ENCODE assay signal across 25 mouse cellular contexts in genomic region chr9:60430017-60430416, GRCm38 (mm10).
A peak's percentile ranks its signal among the peaks of the same experiment; 100 is the strongest.
DNase-seq lines count a peak whose midpoint lies in the region; ATAC-seq and TF ChIP-seq lines count a peak whose summit lies in the region.
"Had no signal": no experiment of that assay in that cellular context is flagged by ENCODE, and none has a peak within 500 bp of the region (broad histone marks: within the 10 kb centered on the region; RNA-seq: fewer than 3 reads in every experiment).

No protein-coding gene starts in this region.

- peaks cover 15% of the 10 kb centered on the region for H3K4me1 ChIP-seq in forebrain, embryonic 10.5 days
- H3K4me1 ChIP-seq in forebrain, postnatal 0 days (ENCODE audit: insufficient read depth), result no peaks in the 10 kb centered on the region
- H3K4me1 ChIP-seq in hindbrain, embryonic 12.5 days, result peaks cover 8% of the 10 kb centered on the region; the same call in 1 of the 2 replicates
- no peaks in the 10 kb centered on the region; the same call in 1 of the 2 replicates for H3K4me1 ChIP-seq in hindbrain, embryonic 16.5 days (ENCODE audit: control insufficient read depth, insufficient read depth, low read depth, low read length)
- peaks cover 0 to 7% of the 10 kb centered on the region in 2 experiments; a peak in 2 of 4 replicates for H3K4me1 ChIP-seq in ES-E14 (ENCODE audit: control insufficient read depth in 2 of 2, insufficient read depth in 2 of 2, low read length in 2 of 2, poor library complexity in 1 of 2)
- H3K4me1 ChIP-seq in forebrain, embryonic 14.5 days (ENCODE audit: control insufficient read depth, insufficient read depth, low read length), result peaks cover 5% of the 10 kb centered on the region; the same call in 1 of the 2 replicates
- H3K4me1 ChIP-seq: stomach, embryonic 15.5 days had no signal

- no peaks in the 10 kb centered on the region for H3K27me3 ChIP-seq in forebrain, embryonic 10.5 days (ENCODE audit: poor library complexity, severe bottlenecking)
- H3K27me3 ChIP-seq in forebrain, postnatal 0 days (ENCODE audit: insufficient read depth, low read length), result no peaks in the 10 kb centered on the region
- H3K27me3 ChIP-seq in hindbrain, embryonic 12.5 days, result no peaks in the 10 kb centered on the region
- H3K27me3 ChIP-seq in hindbrain, embryonic 16.5 days (replicated peaks; ENCODE audit: control insufficient read depth, insufficient read depth, low read length), result no peaks in the 10 kb centered on the region
- no peaks in the 10 kb centered on the region for H3K27me3 ChIP-seq in forebrain, embryonic 14.5 days (replicated peaks; ENCODE audit: control insufficient read depth, insufficient read depth, low read length)
- H3K27me3 ChIP-seq: Patski; stomach, embryonic 15.5 days had no signal

- no peak overlapping the region for H3K4me2 ChIP-seq in forebrain, postnatal 0 days (ENCODE audit: low read depth)
- no peak overlapping the region for H3K4me2 ChIP-seq in hindbrain, embryonic 12.5 days (replicated peaks)
- H3K4me2 ChIP-seq in hindbrain, embryonic 16.5 days (ENCODE audit: low read length), result no peak overlapping the region
- no peak overlapping the region for H3K4me2 ChIP-seq in forebrain, embryonic 14.5 days (ENCODE audit: low read length)
- H3K4me2 ChIP-seq: embryonic facial prominence, embryonic 13.5 days; heart, embryonic 11.5 days; stomach, embryonic 15.5 days had no signal

- no peaks in the 10 kb centered on the region for H3K36me3 ChIP-seq in forebrain, embryonic 10.5 days (replicated peaks)
- H3K36me3 ChIP-seq in forebrain, postnatal 0 days (ENCODE audit: insufficient read depth), result no peaks in the 10 kb centered on the region
- H3K36me3 ChIP-seq in hindbrain, embryonic 12.5 days, result no peaks in the 10 kb centered on the region
- no peaks in the 10 kb centered on the region for H3K36me3 ChIP-seq in hindbrain, embryonic 16.5 days (ENCODE audit: control insufficient read depth, insufficient read depth, low read length)
- no peaks in the 10 kb centered on the region for H3K36me3 ChIP-seq in ES-E14 (ENCODE audit: control insufficient read depth, insufficient read depth, low read length, poor library complexity, severe bottlenecking)
- no peaks in the 10 kb centered on the region for H3K36me3 ChIP-seq in forebrain, embryonic 14.5 days (ENCODE audit: control insufficient read depth, insufficient read depth, low read length)

- TF ChIP-seq CTCF in forebrain, postnatal 0 days (IDR thresholded peaks at IDR 0.05; ENCODE audit: low read depth), result no peak

- H3K9ac ChIP-seq in forebrain, postnatal 0 days, result no peak overlapping the region
- H3K9ac ChIP-seq in hindbrain, embryonic 12.5 days, result no peak overlapping the region
- H3K9ac ChIP-seq in hindbrain, embryonic 16.5 days (ENCODE audit: low read depth, low read length), result no peak overlapping the region
- H3K9ac ChIP-seq in ES-E14 (ENCODE audit: insufficient read depth, low read depth, low read length, poor library complexity, severe bottlenecking), result no peak overlapping the region
- no peak overlapping the region for H3K9ac ChIP-seq in forebrain, embryonic 14.5 days (ENCODE audit: low read length)
- H3K9ac ChIP-seq: embryonic facial prominence, embryonic 13.5 days; stomach, embryonic 15.5 days had no signal

- H3K9me3 ChIP-seq in forebrain, embryonic 10.5 days, result no peaks in the 10 kb centered on the region
- H3K9me3 ChIP-seq in forebrain, postnatal 0 days (ENCODE audit: low read length), result no peaks in the 10 kb centered on the region
- H3K9me3 ChIP-seq in hindbrain, embryonic 12.5 days (replicated peaks), result no peaks in the 10 kb centered on the region
- H3K9me3 ChIP-seq in hindbrain, embryonic 16.5 days (ENCODE audit: control insufficient read depth, low read length), result no peaks in the 10 kb centered on the region
- no peaks in the 10 kb centered on the region for H3K9me3 ChIP-seq in ES-E14 (ENCODE audit: control insufficient read depth, insufficient read depth, low read depth, low read length)
- no peaks in the 10 kb centered on the region for H3K9me3 ChIP-seq in forebrain, embryonic 14.5 days (replicated peaks; ENCODE audit: control insufficient read depth, low read length)
- H3K9me3 ChIP-seq: embryonic facial prominence, embryonic 13.5 days; stomach, embryonic 15.5 days had no signal

- in situ Hi-C loops in ES-E14 (cut with MboI; ENCODE audit: low sequenced_read_pairs in 2 of 2, unreplicated experiment in 2 of 2), result no loop called here

- no peak for DNase-seq in forebrain, embryonic 10.5 days (ENCODE audit: extremely low spot score, low spot score)
- DNase-seq in forebrain, postnatal 0 days, result no peak
- DNase-seq in ES-E14 (ENCODE audit: low read depth, low spot score), result peak; percentile 9
- peak; percentile 58 for DNase-seq in forebrain, embryonic 14.5 days (ENCODE audit: low spot score)
- DNase-seq in spleen, adult 18-20 months, result no peak
- no peak for DNase-seq in adrenal gland, postnatal 25 days
- DNase-seq: adrenal gland, adult 8-10 months; cerebellum, adult 8-10 months; cerebellum, postnatal 36 days; embryo, embryonic 11 days; gastrocnemius, postnatal 10 days; kidney, adult 9 months; kidney, postnatal 25 days; lung, postnatal 4 days; right cerebral cortex, postnatal 4 days; thymus, adult 2 months had no signal

- ATAC-seq in forebrain, postnatal 0 days, result no peak
- ATAC-seq in hindbrain, embryonic 12.5 days (ENCODE audit: low FRiP score), result no peak
- ATAC-seq in hindbrain, embryonic 16.5 days, result no peak
- no peak for ATAC-seq in forebrain, embryonic 14.5 days
- ATAC-seq: activated CD4-positive, CD25-positive, alpha-beta regulatory T cell, adult 4 months; Patski had no signal

- no peak overlapping the region for H3K4me3 ChIP-seq in forebrain, embryonic 10.5 days
- no peak overlapping the region for H3K4me3 ChIP-seq in forebrain, postnatal 0 days (ENCODE audit: low read depth, low read length)
- H3K4me3 ChIP-seq in hindbrain, embryonic 12.5 days, result no peak overlapping the region
- no peak overlapping the region for H3K4me3 ChIP-seq in hindbrain, embryonic 16.5 days (ENCODE audit: low read length)
- H3K4me3 ChIP-seq in ES-E14 (ENCODE audit: insufficient read depth in 1 of 2, low read depth in 1 of 2, low read length in 2 of 2, poor library complexity in 1 of 2, severe bottlenecking in 1 of 2), result no peak overlapping the region
- no peak overlapping the region for H3K4me3 ChIP-seq in forebrain, embryonic 14.5 days (ENCODE audit: low read depth, low read length)
- H3K4me3 ChIP-seq: embryonic facial prominence, embryonic 13.5 days; erythroblast, embryonic 14.5 days; layer of hippocampus, adult 2 months; stomach, embryonic 15.5 days had no signal

- WGBS in forebrain, embryonic 10.5 days, result 80% methylated on average over 4 of the region's 4 CpGs
- 42% methylated on average over 4 of the region's 4 CpGs for WGBS in forebrain, postnatal 0 days
- WGBS in hindbrain, embryonic 12.5 days, result 58% methylated on average over 4 of the region's 4 CpGs
- WGBS in hindbrain, embryonic 16.5 days, result 49% methylated on average over 4 of the region's 4 CpGs
- WGBS in forebrain, embryonic 14.5 days, result 48% methylated on average over 4 of the region's 4 CpGs

- H3K27ac ChIP-seq in forebrain, embryonic 10.5 days, result peak overlapping the region; percentile 1; the same call in 1 of the 2 replicates
- no peak overlapping the region for H3K27ac ChIP-seq in forebrain, postnatal 0 days (ENCODE audit: low read depth, low read length)
- H3K27ac ChIP-seq in hindbrain, embryonic 12.5 days, result 0 out of 2 replicates have a peak overlapping the region, but pooled peaks have one; percentile 12
- no peak overlapping the region for H3K27ac ChIP-seq in hindbrain, embryonic 16.5 days (ENCODE audit: low read depth, low read length)
- no peak overlapping the region for H3K27ac ChIP-seq in ES-E14 (ENCODE audit: insufficient read depth, low read depth, low read length, poor library complexity, severe bottlenecking)
- H3K27ac ChIP-seq in forebrain, embryonic 14.5 days (ENCODE audit: low read depth, low read length), result no peak overlapping the region
- H3K27ac ChIP-seq: embryonic facial prominence, embryonic 13.5 days; layer of hippocampus, adult 2 months; stomach, embryonic 15.5 days had no signal

TF ChIP-seq in ES-E14, 5 proteins besides CTCF, POLR2A, EP300 and RAD21:
- TF ChIP-seq HCFC1 (IDR thresholded peaks at IDR 0.05; ENCODE audit: borderline replicate concordance, insufficient read depth, low read length), result no peak
- TF ChIP-seq MAFK (IDR thresholded peaks at IDR 0.05; ENCODE audit: insufficient read depth, low read depth, low read length), result no peak
- TF ChIP-seq CHD2 (IDR thresholded peaks at IDR 0.05; ENCODE audit: low read depth, low read length), result no peak
- TF ChIP-seq ZNF384 (IDR thresholded peaks at IDR 0.05; ENCODE audit: low read depth, low read length), result no peak
- no peak for TF ChIP-seq ZC3H11A (IDR thresholded peaks at IDR 0.05; ENCODE audit: borderline replicate concordance, low read depth, low read length)

Comparison
In these comparisons a context has a peak if more than half of its experiments do, and no peak if none do; other contexts are left out.
1. DNase-seq: peak in ES-E14 (single experiment) and forebrain, embryonic 14.5 days (single experiment); none in forebrain, embryonic 10.5 days (single experiment), forebrain, postnatal 0 days (single experiment), spleen, adult 18-20 months (0 of 2) and adrenal gland, postnatal 25 days (single experiment).
2. H3K27ac ChIP-seq: peak in forebrain, embryonic 10.5 days (single experiment) and hindbrain, embryonic 12.5 days (single experiment); none in forebrain, postnatal 0 days (single experiment), hindbrain, embryonic 16.5 days (single experiment), ES-E14 (single experiment) and forebrain, embryonic 14.5 days (single experiment).